Mouse (Mus musculus): ENCODE results near the gene Pak1.

DNA sequence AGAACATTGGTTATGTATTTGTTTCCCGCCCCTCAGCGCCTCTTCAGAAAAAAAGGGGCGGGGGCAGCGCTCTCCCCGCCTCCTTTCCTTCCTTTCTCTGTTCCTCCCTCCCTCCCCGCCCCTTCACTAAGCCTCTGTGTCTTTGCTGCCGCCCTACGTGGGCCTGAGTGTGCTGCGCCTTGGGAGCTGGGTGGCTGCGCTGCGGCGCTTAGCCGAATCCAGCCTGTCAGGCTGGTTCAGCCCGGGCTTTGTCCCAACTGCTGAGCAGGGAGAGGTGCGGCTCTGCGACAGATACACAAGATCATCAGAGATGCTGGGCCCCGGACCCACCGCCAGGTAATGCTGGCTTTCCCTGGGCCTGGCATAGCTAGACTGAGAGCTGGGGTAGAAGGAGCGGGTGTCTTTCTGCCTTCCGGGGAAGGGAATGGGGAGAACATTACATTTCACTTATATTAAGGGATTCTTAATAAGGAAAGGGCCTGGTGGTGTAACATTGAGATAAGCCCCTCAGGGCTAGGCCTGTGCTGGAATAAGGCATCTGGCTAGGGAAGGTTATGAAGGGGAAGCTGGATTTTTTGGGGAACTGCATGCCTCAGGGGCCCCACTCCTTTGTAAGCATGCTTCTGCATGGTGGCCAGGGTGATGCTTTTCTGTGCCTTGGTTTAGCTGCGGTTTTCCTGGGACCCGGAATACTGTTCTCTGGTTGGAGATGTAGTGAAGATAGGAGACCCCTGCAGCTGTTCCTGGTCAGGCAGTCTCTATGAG lies 54.6 kb downstream of the Pak1 start:
- TF ChIP-seq POLR2A (IDR thresholded peaks at IDR 0.05; ENCODE audit: low read depth, low read length) (0 out of 2 replicates have a peak, but pooled peaks have one; percentile 21), CTCF (IDR thresholded peaks at IDR 0.05; ENCODE audit: extremely low read depth, insufficient read length, insufficient replicate concordance, low read depth, low read length) (no peak)
